9 mouse cellular contexts compared by ENCODE assay signal in genomic region chr10:42308687-42308987, GRCm38 (mm10). TPM values are rescaled to one million over a fixed set of nuclear protein-coding genes. Genes with fewer than 3 reads are reported as not detected.
DNase-seq lines count a peak whose midpoint lies in the region; ATAC-seq and TF ChIP-seq lines count a peak whose summit lies in the region.
"Had no signal": no experiment of that assay in that cellular context is flagged by ENCODE, and none has a peak within 500 bp of the region (broad histone marks: within the 10 kb centered on the region; RNA-seq: fewer than 3 reads in every experiment).

No protein-coding gene starts in this region.

- H3K4me3 ChIP-seq in heart, embryonic 10.5 days = peak overlapping the region; percentile 45
- H3K4me3 ChIP-seq in ES-E14 (ENCODE audit: insufficient read depth in 1 of 2, low read depth in 1 of 2, low read length in 2 of 2, poor library complexity in 1 of 2, severe bottlenecking in 1 of 2) = 0 out of 4 replicates have a peak overlapping the region, but pooled peaks of 1 of the 2 experiments have one; percentile 23
- H3K4me3 ChIP-seq in forebrain, embryonic 14.5 days (ENCODE audit: low read depth, low read length) = peak overlapping the region; percentile 16
- no peak overlapping the region for H3K4me3 ChIP-seq in liver, embryonic 14.5 days (ENCODE audit: insufficient read depth in 1 of 2, low read depth in 2 of 2, low read length in 2 of 2)

- no peak overlapping the region for H3K9ac ChIP-seq in ES-E14 (ENCODE audit: insufficient read depth, low read depth, low read length, poor library complexity, severe bottlenecking)
- peak overlapping the region; percentile 57 for H3K9ac ChIP-seq in forebrain, embryonic 14.5 days (ENCODE audit: low read length)
- H3K9ac ChIP-seq in liver, embryonic 14.5 days (replicated peaks) = no peak overlapping the region

- H3K4me1 ChIP-seq in heart, embryonic 10.5 days = no peaks in the 10 kb centered on the region
- no peaks in the 10 kb centered on the region for H3K4me1 ChIP-seq in ES-E14 (ENCODE audit: control insufficient read depth in 2 of 2, insufficient read depth in 2 of 2, low read length in 2 of 2, poor library complexity in 1 of 2)
- H3K4me1 ChIP-seq in forebrain, embryonic 14.5 days (ENCODE audit: control insufficient read depth, insufficient read depth, low read length) = no peaks in the 10 kb centered on the region
- H3K4me1 ChIP-seq in liver, embryonic 14.5 days (replicated peaks; ENCODE audit: control insufficient read depth in 2 of 2, insufficient read depth in 2 of 2, low read length in 1 of 2) = no peaks in the 10 kb centered on the region

- intact Hi-C loops in heart, postnatal 14 days (cut with DNase I) = loop anchor here (1.0 to 2.0 kb wide), 2 partner anchors 329 to 426 kb away; no protein-coding TSS in a partner anchor

- in situ Hi-C loops in ES-E14 (cut with MboI; ENCODE audit: low sequenced_read_pairs in 2 of 2, unreplicated experiment in 2 of 2) = loop anchor here (10.0 to 25.0 kb wide), 3 partner anchors 276 to 429 kb away; partner anchors contain the start of genes Nr2e1 (in 1 of the 2) and Ostm1 (in 1 of the 2)

- no peak for TF ChIP-seq CTCF in liver, embryonic 14.5 days (IDR thresholded peaks at IDR 0.05; ENCODE audit: low read depth)

- H3K27ac ChIP-seq in heart, embryonic 10.5 days = no peak overlapping the region
- H3K27ac ChIP-seq in ES-E14 (ENCODE audit: insufficient read depth, low read depth, low read length, poor library complexity, severe bottlenecking) = no peak overlapping the region
- no peak overlapping the region for H3K27ac ChIP-seq in forebrain, embryonic 14.5 days (ENCODE audit: low read depth, low read length)
- no peak overlapping the region for H3K27ac ChIP-seq in liver, embryonic 14.5 days

- 29% methylated on average over 8 of the region's 8 CpGs for WGBS in heart, embryonic 10.5 days
- WGBS in forebrain, embryonic 14.5 days = 41% methylated on average over 8 of the region's 8 CpGs
- WGBS in liver, embryonic 14.5 days (ENCODE audit: insufficient replicate concordance) = 40% methylated on average over 8 of the region's 8 CpGs

- no peak for TF ChIP-seq EP300 in liver, embryonic 14.5 days (IDR thresholded peaks at IDR 0.05; ENCODE audit: low read depth)

- peak; percentile 28 for ATAC-seq in forebrain, embryonic 14.5 days
- no peak for ATAC-seq in liver, embryonic 14.5 days (ENCODE audit: insufficient read depth)

- peaks cover 7% of the 10 kb centered on the region; the same call in 1 of the 2 replicates for H3K27me3 ChIP-seq in heart, embryonic 10.5 days (ENCODE audit: insufficient read depth, poor library complexity, severe bottlenecking)
- H3K27me3 ChIP-seq in forebrain, embryonic 14.5 days (replicated peaks; ENCODE audit: control insufficient read depth, insufficient read depth, low read length) = no peaks in the 10 kb centered on the region
- H3K27me3 ChIP-seq in liver, embryonic 14.5 days (ENCODE audit: control insufficient read depth, insufficient read depth, low read length) = no peaks in the 10 kb centered on the region
- H3K27me3 ChIP-seq: CH12.LX had no signal

- peak overlapping the region; percentile 48 for H3K4me2 ChIP-seq in forebrain, embryonic 14.5 days (ENCODE audit: low read length)
- H3K4me2 ChIP-seq in liver, embryonic 14.5 days (ENCODE audit: low read depth) = peak overlapping the region; percentile 49

- no peaks in the 10 kb centered on the region for H3K9me3 ChIP-seq in heart, embryonic 10.5 days
- no peaks in the 10 kb centered on the region for H3K9me3 ChIP-seq in ES-E14 (ENCODE audit: control insufficient read depth, insufficient read depth, low read depth, low read length)
- no peaks in the 10 kb centered on the region for H3K9me3 ChIP-seq in forebrain, embryonic 14.5 days (replicated peaks; ENCODE audit: control insufficient read depth, low read length)
- no peaks in the 10 kb centered on the region for H3K9me3 ChIP-seq in liver, embryonic 14.5 days (ENCODE audit: control insufficient read depth, low read length)

- no peaks in the 10 kb centered on the region; the same call in 1 of the 2 replicates for H3K36me3 ChIP-seq in heart, embryonic 10.5 days
- H3K36me3 ChIP-seq in ES-E14 (ENCODE audit: control insufficient read depth, insufficient read depth, low read length, poor library complexity, severe bottlenecking) = peaks cover 3% of the 10 kb centered on the region; the same call in 1 of the 2 replicates
- H3K36me3 ChIP-seq in forebrain, embryonic 14.5 days (ENCODE audit: control insufficient read depth, insufficient read depth, low read length) = no peaks in the 10 kb centered on the region
- H3K36me3 ChIP-seq in liver, embryonic 14.5 days (replicated peaks; ENCODE audit: control insufficient read depth, insufficient read depth, low read depth) = no peaks in the 10 kb centered on the region

- DNase-seq in heart, embryonic 10.5 days (ENCODE audit: low spot score) = no peak
- DNase-seq in heart, postnatal 14 days = no peak
- DNase-seq in ES-E14 (ENCODE audit: low read depth, low spot score) = no peak
- DNase-seq in forebrain, embryonic 14.5 days (ENCODE audit: low spot score) = no peak
- no peak for DNase-seq in liver, embryonic 14.5 days (ENCODE audit: low read depth in 3 of 3, low spot score in 3 of 3)
- DNase-seq in urinary bladder, postnatal 10 days (ENCODE audit: low spot score) = no peak
- no peak for DNase-seq in spleen, postnatal 4 days (ENCODE audit: low spot score in 2 of 2)
- no peak for DNase-seq in layer of hippocampus, postnatal 25 days (ENCODE audit: extremely low spot score in 1 of 2, low spot score in 1 of 2)

TF ChIP-seq in ES-E14, 5 proteins besides CTCF, POLR2A, EP300 and RAD21:
- TF ChIP-seq MAFK (IDR thresholded peaks at IDR 0.05; ENCODE audit: insufficient read depth, low read depth, low read length) (peak; percentile 98), CHD2 (IDR thresholded peaks at IDR 0.05; ENCODE audit: low read depth, low read length) (no peak)

RNA-seq across cellular contexts. Expression of gene Foxo3, which starts 32.1 kb away (rescaled TPM):
- polyA plus RNA-seq in heart, embryonic 10.5 days (2016; fragmentation: Nextera tagmentation; extraction: Ambion mirVana) = 3.4 and 4.3 TPM in 2 replicates
- total RNA-seq in heart, postnatal 14 days (2021) = 10 to 100 TPM; 78.4 to 83.4 TPM
- 20.7 and 27.1 TPM in 2 replicates for total RNA-seq in ES-E14 (2012; rRNA removed)
- 5.4 and 5.6 TPM in 2 replicates for polyA plus RNA-seq in forebrain, embryonic 14.5 days (2014; fragmentation: Nextera tagmentation; extraction: Ambion mirVana)
- 15.6 and 15.9 TPM in 2 replicates for polyA plus RNA-seq in liver, embryonic 14.5 days (2012; rRNA removed)
- 17.6 and 19.3 TPM in 2 replicates for polyA plus RNA-seq in liver, embryonic 14.5 days (2014; fragmentation: Nextera tagmentation; extraction: Ambion mirVana)
- 10 to 100 TPM; 39.5 to 46.7 TPM for total RNA-seq in layer of hippocampus, postnatal 25 days (2021)

Comparison
In these comparisons a context has a peak if more than half of its experiments do, and no peak if none do; other contexts are left out.
1. H3K4me3 ChIP-seq: peak in heart, embryonic 10.5 days (single experiment) and forebrain, embryonic 14.5 days (single experiment); none in liver, embryonic 14.5 days (0 of 2).